Mouse (Mus musculus) heart, adult 2 months (tissue): ENCODE measurements around the gene Fcor.

Experiments used
- CTCF ChIP-seq: fragments of 200-600 bp; IDR thresholded peaks from 2 replicates; pipeline ENCODE4 v1.8.1; 2022; ENCODE audit warnings: antibody characterized with exemption, mild to moderate bottlenecking, moderate library complexity
- EP300 ChIP-seq: fragments of 200-500 bp; IDR thresholded peaks from 2 replicates; pipeline ENCODE4 v1.6.1; 2011; ENCODE audit warnings: low read depth, low read length, control low read depth; ENCODE audit not compliant: insufficient read depth
- POLR2A ChIP-seq: fragments of 200-500 bp; IDR thresholded peaks from 2 replicates; pipeline ENCODE4 v1.6.1; 2011; ENCODE audit warnings: mild to moderate bottlenecking, low read depth, low read length, control low read depth; ENCODE audit not compliant: insufficient read depth

DNA sequence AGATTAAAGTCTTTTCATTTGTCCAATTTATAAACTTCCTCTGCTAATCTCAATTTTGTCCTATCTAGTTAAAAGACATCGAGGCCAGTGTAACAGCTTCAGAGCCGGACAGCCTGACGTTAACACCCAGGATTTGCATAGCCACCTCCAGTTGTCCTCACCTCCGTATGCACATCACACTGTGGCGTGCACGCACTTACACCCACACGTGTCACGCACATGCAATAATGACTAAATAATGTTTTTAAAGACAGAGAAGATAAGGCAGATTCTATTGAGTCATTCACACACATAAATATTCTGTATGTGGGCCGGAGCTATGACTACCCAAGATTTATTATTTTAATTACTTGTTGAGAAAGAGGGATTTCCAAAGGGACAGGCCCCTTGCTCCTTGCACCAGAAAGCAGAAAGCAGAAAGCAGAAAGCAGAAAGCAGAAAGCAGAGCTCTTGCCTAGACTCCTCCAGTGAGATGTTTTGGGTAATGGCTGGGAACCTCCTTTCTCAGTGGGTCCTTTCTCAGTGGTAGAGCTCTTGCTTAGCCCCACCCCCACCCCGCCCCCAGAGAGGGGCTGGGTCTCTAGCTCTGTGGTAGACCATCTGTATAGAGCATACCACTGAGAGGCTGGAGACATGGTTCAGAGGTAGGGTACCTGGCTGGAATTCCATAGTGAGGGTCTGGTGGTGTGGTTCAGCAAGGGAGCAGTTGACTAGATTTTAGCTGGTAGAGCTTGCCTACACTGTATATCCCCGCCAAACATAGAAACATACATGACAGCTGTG lies 17.2 kb downstream of the Fcor start:
- no peak for TF ChIP-seq POLR2A
- TF ChIP-seq CTCF = no peak
- TF ChIP-seq EP300 = no peak
